Mouse (Mus musculus) cerebellum, postnatal 14 days (tissue): Measurements from ENCODE around the gene Bicra.

Experiments used
- DNase-seq, 2 experiments: peaks; one replicate each; pipeline ENCODE4 v3.0.0; 2021; ENCODE audit warnings: mixed read lengths in 2 of 2

The Bicra gene

GRCm38 (mm10) chr7:16047338-16048146, at the start of gene Bicra:
TSS of gene Bicra (minus strand) at chr7:16047921.
- peak; percentile 90 to 91 for DNase-seq

- DNase-seq, result no peak
Observed at GRCm38 (mm10) chr7:16094592-16094991, 46.9 kb upstream of the Bicra start.

GRCm38 (mm10) chr7:16087587-16087986, 39.9 kb upstream of the Bicra start:
- peak in 1 of 2 experiments; percentile 46 for DNase-seq

GRCm38 (mm10) chr7:16083361-16083760, 35.6 kb upstream of the Bicra start:
- DNase-seq, result no peak

- peak; percentile 47 to 49 for DNase-seq
Observed at GRCm38 (mm10) chr7:16080581-16080980, 32.9 kb upstream of the Bicra start.

- peak in 1 of 2 experiments; percentile 61 for DNase-seq
Observed at GRCm38 (mm10) chr7:16079947-16080346, 32.2 kb upstream of the Bicra start.

GRCm38 (mm10) chr7:16071906-16072305, 24.2 kb upstream of the Bicra start:
- no peak for DNase-seq

- no peak for DNase-seq
Observed at GRCm38 (mm10) chr7:16070846-16071245, 23.1 kb upstream of the Bicra start.

GRCm38 (mm10) chr7:16063490-16063889, 15.8 kb upstream of the Bicra start:
- peak in 1 of 2 experiments; percentile 30 for DNase-seq

GRCm38 (mm10) chr7:16062099-16062420, 14.3 kb upstream of the Bicra start:
- DNase-seq, result no peak

GRCm38 (mm10) chr7:16061219-16062098, 13.7 kb upstream of the Bicra start, which contains the start of gene Zfp541:
TSS of gene Zfp541 (plus strand) at chr7:16061814.
- peak in 1 of 2 experiments; percentile 51 for DNase-seq

GRCm38 (mm10) chr7:16057136-16057534, 9.4 kb upstream of the Bicra start:
- DNase-seq, result no peak

GRCm38 (mm10) chr7:16056459-16057135, 8.9 kb upstream of the Bicra start:
- DNase-seq, result peak; percentile 83 to 87

GRCm38 (mm10) chr7:16055665-16056064, 7.9 kb upstream of the Bicra start:
- no peak for DNase-seq

- DNase-seq, result no peak
Observed at GRCm38 (mm10) chr7:16054966-16055365, 7.2 kb upstream of the Bicra start.

GRCm38 (mm10) chr7:16053105-16053504, 5.4 kb upstream of the Bicra start:
- no peak for DNase-seq

GRCm38 (mm10) chr7:16052684-16053083, 5.0 kb upstream of the Bicra start:
- peak; percentile 95 to 96 for DNase-seq

GRCm38 (mm10) chr7:16051883-16052595, 4.3 kb upstream of the Bicra start:
- DNase-seq, result peak; percentile 87 to 91

- DNase-seq, result no peak
Observed at GRCm38 (mm10) chr7:16050600-16050999, 2.9 kb upstream of the Bicra start.

- no peak for DNase-seq
Observed at GRCm38 (mm10) chr7:16049576-16049915, 1.8 kb upstream of the Bicra start.

- peak in 1 of 2 experiments; percentile 58 for DNase-seq
Observed at GRCm38 (mm10) chr7:16048675-16049575, 1.2 kb upstream of the Bicra start.
